Mouse (Mus musculus) stomach, postnatal 0 days (tissue): ENCODE results near the gene Zfp653.

Source experiments
- CTCF ChIP-seq: IDR thresholded peaks from 2 replicates; pipeline ENCODE4 v1.5.1; 2016; ENCODE audit warnings: antibody characterized with exemption, low read depth, mild to moderate bottlenecking, moderate library complexity
- EP300 ChIP-seq: optimal IDR thresholded peaks from 2 replicates; pipeline ENCODE3; 2016; ENCODE audit warnings: antibody characterized with exemption

GRCm38 (mm10) chr9:22058011-22058424, 13.2 kb downstream of the Zfp653 start:
- no peak for TF ChIP-seq CTCF
- TF ChIP-seq EP300, result no peak
